Mouse (Mus musculus): ENCODE measurements at regions not wholly inside any gene's neighbourhood (a gene's known extent, or its start where the extent isn't known, plus 50 kb on each side); places are given as distances from the start of the nearest gene placed in this dataset.
A peak's percentile ranks its signal among the peaks of the same experiment; 100 is the strongest.

DNA sequence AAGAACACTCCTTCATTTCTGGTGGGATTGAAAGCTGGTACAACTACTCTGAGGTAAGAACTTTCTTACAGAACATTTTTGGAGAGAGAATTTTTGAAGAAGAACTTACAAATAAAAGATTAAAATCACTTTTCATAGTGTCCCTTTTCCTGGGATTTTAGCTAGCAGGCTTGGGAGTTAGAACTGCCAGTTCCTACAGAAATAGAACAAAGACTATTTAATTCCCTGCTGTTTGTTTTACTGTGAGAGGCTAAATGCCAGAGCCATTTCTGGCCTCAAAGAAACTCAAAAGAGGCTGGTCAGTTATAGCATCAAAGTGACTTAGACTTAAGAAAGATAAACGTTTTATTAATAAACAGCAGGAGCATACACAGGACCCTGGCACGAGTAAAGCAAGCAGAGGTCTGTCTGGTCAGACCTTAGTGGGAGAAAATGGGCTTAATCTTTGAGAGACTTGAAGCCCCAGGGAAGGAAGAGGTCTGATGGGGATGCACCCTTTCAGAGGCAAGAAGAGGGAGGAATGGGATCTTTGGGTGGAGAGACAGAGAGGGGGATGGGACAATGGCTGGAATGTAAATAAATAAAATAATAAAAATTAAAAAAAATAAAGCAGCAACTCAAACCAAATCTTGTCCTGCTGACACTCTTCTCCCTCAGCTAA, 532.1 kb downstream of the Cylc2 start:
- peak; percentile 15 for DNase-seq

DNA sequence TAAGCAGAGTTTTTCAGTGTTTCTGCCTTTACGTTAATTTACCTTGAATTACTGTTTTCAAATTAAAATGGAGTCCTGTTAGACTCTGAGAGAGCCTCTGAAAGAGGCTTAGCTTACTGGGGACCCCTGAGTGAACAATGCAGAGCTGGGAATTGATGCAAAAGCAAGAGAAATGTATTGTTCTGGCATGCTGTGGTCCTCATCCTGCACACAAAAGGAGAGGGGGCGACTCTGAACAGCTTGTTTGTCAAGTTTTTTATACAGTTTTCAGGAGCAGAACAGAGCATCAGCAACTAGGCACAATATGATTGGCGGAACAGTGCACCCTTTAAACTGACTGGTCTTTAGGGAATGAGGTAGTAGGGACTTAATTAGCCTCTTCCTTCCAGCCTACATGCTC, 532.7 kb downstream of the Cylc2 start:
- no peak for DNase-seq

Measured in cerebellum, adult 9-10 months (tissue).